Mouse (Mus musculus) heart, adult 2 months (tissue): ENCODE data around the gene Creg2. TPM values are rescaled to one million over a fixed set of nuclear protein-coding genes. Genes with fewer than 3 reads are reported as not detected.
"Not testable (repeated sequence)": the region's sequence is repeated elsewhere in the genome, so short reads cannot be mapped to it uniquely, and the experiment has no call there.

Experiments
- DNase-seq, 2 experiments: peaks; one replicate each; pipeline ENCODE4 v3.0.0; 2021
- H3K27ac ChIP-seq: fragments of 200-600 bp; 2 replicates; pipeline ENCODE4 v1.8.1; 2022
- H3K27me3 ChIP-seq: fragments of 200-500 bp; 2 replicates; pipeline ENCODE4 v1.6.1; 2012; ENCODE audit warnings: mild to moderate bottlenecking, low read length, inconsistent platforms, mixed read lengths; ENCODE audit not compliant: control insufficient read depth, insufficient read depth
- H3K36me3 ChIP-seq: fragments of 200-500 bp; 2 replicates; pipeline ENCODE4 v1.6.1; 2012; ENCODE audit warnings: low read length, inconsistent platforms; ENCODE audit not compliant: control insufficient read depth, insufficient read depth
- H3K4me1 ChIP-seq: fragments of 200-500 bp; 2 replicates; pipeline ENCODE4 v1.6.1; 2011; ENCODE audit warnings: low read length; ENCODE audit not compliant: control insufficient read depth, insufficient read depth
- H3K4me3 ChIP-seq: fragments of 200-600 bp; 2 replicates; pipeline ENCODE4 v1.8.1; 2022
- H3K79me2 ChIP-seq: fragments of 200-500 bp; replicated peaks from 2 replicates; pipeline ENCODE4 v1.6.1; 2012; ENCODE audit warnings: mild to moderate bottlenecking, inconsistent platforms, low read length, moderate library complexity, mixed read lengths; ENCODE audit not compliant: control insufficient read depth, insufficient read depth
- H3K9ac ChIP-seq: fragments of 200-500 bp; 2 replicates; pipeline ENCODE4 v1.6.1; 2012; ENCODE audit warnings: low read depth, mild to moderate bottlenecking, control low read depth, inconsistent platforms, low read length, mixed read lengths
- CTCF ChIP-seq: fragments of 200-600 bp; IDR thresholded peaks from 2 replicates; pipeline ENCODE4 v1.8.1; 2022; ENCODE audit warnings: antibody characterized with exemption, mild to moderate bottlenecking, moderate library complexity
- EP300 ChIP-seq: fragments of 200-500 bp; IDR thresholded peaks from 2 replicates; pipeline ENCODE4 v1.6.1; 2011; ENCODE audit warnings: low read depth, low read length, control low read depth; ENCODE audit not compliant: insufficient read depth
- POLR2A ChIP-seq: fragments of 200-500 bp; IDR thresholded peaks from 2 replicates; pipeline ENCODE4 v1.6.1; 2011; ENCODE audit warnings: mild to moderate bottlenecking, low read depth, low read length, control low read depth; ENCODE audit not compliant: insufficient read depth
- WGBS: fragments of 180-500 bp; shearing (Covaris S2); methylation state at CpG from one replicate; pipeline ENCODE4 v1.1.7; 2018; 5-methylcytosine and 5-hydroxymethylcytosine counted together
- intact Hi-C: fragments of 180-260 bp; cut with DNase I; formaldehyde crosslinking; loops from one replicate; pipeline ENCODE4 v1.15.1; 2025
- polyA plus RNA-seq: library from polyadenylated mRNA; depleted of rRNA; stranded (reverse); fragments of >200 nt; gene quantifications from 2 replicates; pipeline ENCODE4 v1.2.3, GENCODE M21; 2012
- total RNA-seq, 2 experiments: library from RNA; stranded (reverse); gene quantifications; 2 replicates each; pipeline ENCODE4 v1.2.3; 2021

The Creg2 gene
- total and polyA plus RNA-seq, 3 experiments, result 0.05 TPM; not detected in 2

- Histone ChIP-seq H3K27me3 (no peaks in the 10 kb centered on the region), H3K36me3 (no peaks in the 10 kb centered on the region), H3K4me3 (no peak overlapping the region), H3K27ac (no peak overlapping the region), H3K9ac (no peak overlapping the region), H3K4me1 (no peaks in the 10 kb centered on the region), H3K79me2 (no peaks in the 10 kb centered on the region)
- TF ChIP-seq CTCF, result no peak
- TF ChIP-seq POLR2A, result no peak
- no peak for TF ChIP-seq EP300
- DNase-seq, result no peak
- 95% methylated on average over 3 of the region's 3 CpGs for WGBS
- intact Hi-C loops, result no loop called here
Measured at GRCm38 (mm10) chr1:39602477-39602876, 48.8 kb downstream of the Creg2 start.

- 49% methylated on average over 11 of the region's 11 CpGs for WGBS
- Histone ChIP-seq H3K79me2 (no peaks in the 10 kb centered on the region), H3K27me3 (no peaks in the 10 kb centered on the region), H3K36me3 (no peaks in the 10 kb centered on the region), H3K4me3 (no peak overlapping the region), H3K4me1 (no peaks in the 10 kb centered on the region), H3K9ac (no peak overlapping the region), H3K27ac (no peak overlapping the region)
- DNase-seq, result no peak
- intact Hi-C loops, result no loop called here
- TF ChIP-seq CTCF (no peak), EP300 (no peak), POLR2A (no peak)
Measured at GRCm38 (mm10) chr1:39598726-39599125, 52.5 kb downstream of the Creg2 start.

- H3K79me2 ChIP-seq, H3K27me3 ChIP-seq, DNase-seq, H3K36me3 ChIP-seq, H3K27ac ChIP-seq, H3K4me3 ChIP-seq, H3K9ac ChIP-seq, H3K4me1 ChIP-seq, intact Hi-C loops: not testable (repeated sequence)
- WGBS, result 89% methylated on average over 9 of the region's 9 CpGs
Measured at GRCm38 (mm10) chr1:39597135-39597534, 54.1 kb downstream of the Creg2 start.

GRCm38 (mm10) chr1:39593836-39594235 lies 57.4 kb downstream of the Creg2 start:
- intact Hi-C loops, result no loop called here
- Histone ChIP-seq H3K27ac (no peak overlapping the region), H3K79me2 (no peaks in the 10 kb centered on the region), H3K36me3 (no peaks in the 10 kb centered on the region), H3K4me3 (no peak overlapping the region), H3K9ac (no peak overlapping the region), H3K4me1 (no peaks in the 10 kb centered on the region), H3K27me3 (no peaks in the 10 kb centered on the region)
- TF ChIP-seq CTCF (no peak), POLR2A (no peak), EP300 (no peak)
- WGBS, result 86% methylated on average over 10 of the region's 10 CpGs
- DNase-seq, result no peak

- Histone ChIP-seq H3K27me3 (no peaks in the 10 kb centered on the region), H3K4me3 (no peak overlapping the region), H3K9ac (no peak overlapping the region), H3K4me1 (no peaks in the 10 kb centered on the region), H3K27ac (no peak overlapping the region), H3K36me3 (no peaks in the 10 kb centered on the region), H3K79me2 (no peaks in the 10 kb centered on the region)
- WGBS, result 75% methylated on average over 4 of the region's 4 CpGs
- intact Hi-C loops, result no loop called here
- TF ChIP-seq POLR2A (no peak), EP300 (no peak)
- DNase-seq, result no peak
Measured at GRCm38 (mm10) chr1:39592090-39592489, 59.2 kb downstream of the Creg2 start.

GRCm38 (mm10) chr1:39591557-39591956 lies 59.7 kb downstream of the Creg2 start:
- intact Hi-C loops, H3K4me1 ChIP-seq, H3K79me2 ChIP-seq, H3K9ac ChIP-seq, DNase-seq, H3K4me3 ChIP-seq, H3K27ac ChIP-seq, H3K36me3 ChIP-seq, H3K27me3 ChIP-seq: not testable (repeated sequence)
- WGBS, result 74% methylated on average over 1 of the region's 1 CpGs

GRCm38 (mm10) chr1:39590193-39590592 lies 61.1 kb downstream of the Creg2 start:
- H3K9ac ChIP-seq, result no peak overlapping the region
- H3K27ac ChIP-seq, result no peak overlapping the region
- 80% methylated on average over 5 of the region's 5 CpGs for WGBS
- no peak overlapping the region for H3K4me3 ChIP-seq
- no peaks in the 10 kb centered on the region for H3K79me2 ChIP-seq
- H3K4me1 ChIP-seq, result no peaks in the 10 kb centered on the region
- intact Hi-C loops, result no loop called here
- H3K36me3 ChIP-seq, result no peaks in the 10 kb centered on the region
- 0 out of 2 replicates have a peak, but pooled peaks cover 3% of the 10 kb centered on the region for H3K27me3 ChIP-seq
- no peak for DNase-seq
- TF ChIP-seq POLR2A (no peak), EP300 (no peak), CTCF (no peak)
